Mouse (Mus musculus): ENCODE data around the gene Cryaa.

Gene Cryaa

GRCm38 (mm10) chr17:31710455-31710854 is 32.8 kb downstream of the Cryaa start:
- no peak for DNase-seq (ENCODE audit: low spot score)

- peak; percentile 36 for DNase-seq (ENCODE audit: low spot score)
Observed at GRCm38 (mm10) chr17:31713709-31714108, 36.1 kb downstream of the Cryaa start.

GRCm38 (mm10) chr17:31714125-31714524 is 36.5 kb downstream of the Cryaa start:
- DNase-seq (ENCODE audit: low spot score): no peak

- peak; percentile 35 for DNase-seq (ENCODE audit: low spot score)
Observed at GRCm38 (mm10) chr17:31715006-31715405, 37.4 kb downstream of the Cryaa start.

GRCm38 (mm10) chr17:31721637-31722036 is 44.0 kb downstream of the Cryaa start:
- DNase-seq (ENCODE audit: low spot score): no peak

- no peak for DNase-seq (ENCODE audit: low spot score)
Observed at GRCm38 (mm10) chr17:31725366-31725765, 47.8 kb downstream of the Cryaa start.

GRCm38 (mm10) chr17:31726216-31726615 is 48.6 kb downstream of the Cryaa start:
- DNase-seq (ENCODE audit: low spot score): no peak

GRCm38 (mm10) chr17:31727230-31727629 is 49.6 kb downstream of the Cryaa start:
- no peak for DNase-seq (ENCODE audit: low spot score)

GRCm38 (mm10) chr17:31728043-31728442 is 50.4 kb downstream of the Cryaa start:
- DNase-seq (ENCODE audit: low spot score): no peak

- DNase-seq (ENCODE audit: low spot score): no peak
Observed at GRCm38 (mm10) chr17:31728968-31729501, 51.4 kb downstream of the Cryaa start.

GRCm38 (mm10) chr17:31731038-31731437 is 53.4 kb downstream of the Cryaa start:
- no peak for DNase-seq (ENCODE audit: low spot score)

All from retina, embryonic 14.5 days (tissue).